Mouse (Mus musculus) hindbrain, embryonic 16.5 days (tissue): ENCODE measurements around the gene Celf3. TPM values are rescaled to one million over a fixed set of nuclear protein-coding genes. Genes with fewer than 3 reads are reported as not detected.

Experiments
- ATAC-seq: fragments of 200-750 bp; cut with Nextera tagmentation; 2 replicates; pipeline ENCODE4 v1.8.0; 2017; ENCODE audit warnings: moderate TSS enrichment, moderate library complexity
- H3K27ac ChIP-seq: fragments of 300-500 bp; sonication (generic); 2 replicates; pipeline ENCODE4 v1.5.1; 2014; ENCODE audit warnings: low read depth, mild to moderate bottlenecking, control low read depth, low read length, moderate library complexity
- H3K27me3 ChIP-seq: fragments of 300-500 bp; sonication (generic); replicated peaks from 2 replicates; pipeline ENCODE4 v1.6.1; 2014; ENCODE audit warnings: low read length; ENCODE audit not compliant: control insufficient read depth, insufficient read depth
- H3K36me3 ChIP-seq: fragments of 300-500 bp; sonication (generic); 2 replicates; pipeline ENCODE4 v1.6.1; 2014; ENCODE audit warnings: mild to moderate bottlenecking, low read length, moderate library complexity, mixed read lengths; ENCODE audit not compliant: control insufficient read depth, insufficient read depth
- H3K4me1 ChIP-seq: fragments of 300-500 bp; sonication (generic); 2 replicates; pipeline ENCODE4 v1.6.1; 2014; ENCODE audit warnings: low read depth, low read length; ENCODE audit not compliant: control insufficient read depth, insufficient read depth
- H3K4me2 ChIP-seq: fragments of 300-500 bp; sonication (generic); 2 replicates; pipeline ENCODE4 v1.6.1; 2014; ENCODE audit warnings: mild to moderate bottlenecking, low read length, control low read depth, moderate library complexity
- H3K4me3 ChIP-seq: fragments of 300-500 bp; sonication (generic); 2 replicates; pipeline ENCODE4 v1.5.1; 2014; ENCODE audit warnings: mild to moderate bottlenecking, low read length, control low read depth, moderate library complexity
- H3K9ac ChIP-seq: fragments of 300-500 bp; sonication (generic); 2 replicates; pipeline ENCODE4 v1.6.1; 2014; ENCODE audit warnings: low read depth, mild to moderate bottlenecking, control low read depth, low read length, moderate library complexity
- H3K9me3 ChIP-seq: fragments of 300-500 bp; sonication (generic); 2 replicates; pipeline ENCODE4 v1.6.1; 2014; ENCODE audit warnings: mild to moderate bottlenecking, low read length, moderate library complexity; ENCODE audit not compliant: control insufficient read depth
- WGBS: fragments of 180-500 bp; shearing (Covaris S2); extraction: QIAGEN DNeasy Blood & Tissue Kit; methylation state at CpG from one replicate; pipeline ENCODE4 v1.1.7; 2014; 5-methylcytosine and 5-hydroxymethylcytosine counted together
- polyA plus RNA-seq: library from polyadenylated mRNA; unstranded; fragments of >200 nt; fragmentation: Nextera tagmentation; extraction: Ambion mirVana; gene quantifications from 2 replicates; pipeline ENCODE4 v1.2.1, GENCODE M21; 2015

Gene Celf3
- polyA plus RNA-seq, 1 experiment from 2014 or later: 184 TPM

- H3K9me3 ChIP-seq: no peaks in the 10 kb centered on the region
- 43% methylated on average over 7 of the region's 7 CpGs for WGBS
- H3K4me1 ChIP-seq: peaks cover 54% of the 10 kb centered on the region
- no peak overlapping the region for H3K4me3 ChIP-seq
- H3K36me3 ChIP-seq: peaks cover 17% of the 10 kb centered on the region
- H3K4me2 ChIP-seq: no peak overlapping the region
- ATAC-seq: no peak
- H3K27ac ChIP-seq: no peak overlapping the region
- H3K27me3 ChIP-seq: no peaks in the 10 kb centered on the region
- no peak overlapping the region for H3K9ac ChIP-seq
These were observed 7.8 kb downstream of the Celf3 start for GRCm38 (mm10) chr3:94485922-94486321.

- no peak overlapping the region for H3K4me3 ChIP-seq
- no peak for ATAC-seq
- peak overlapping the region; percentile 26; the same call in 1 of the 2 replicates for H3K27ac ChIP-seq
- no peaks in the 10 kb centered on the region for H3K9me3 ChIP-seq
- H3K27me3 ChIP-seq: no peaks in the 10 kb centered on the region
- peaks cover 38% of the 10 kb centered on the region for H3K4me1 ChIP-seq
- peaks cover 18% of the 10 kb centered on the region for H3K36me3 ChIP-seq
- no peak overlapping the region for H3K4me2 ChIP-seq
- no peak overlapping the region for H3K9ac ChIP-seq
- 68% methylated on average over 6 of the region's 6 CpGs for WGBS
These were observed 9.5 kb downstream of the Celf3 start for GRCm38 (mm10) chr3:94487581-94487980.

- no peak overlapping the region for H3K4me2 ChIP-seq
- H3K27me3 ChIP-seq: no peaks in the 10 kb centered on the region
- WGBS: 88% methylated on average over 4 of the region's 4 CpGs
- no peak overlapping the region for H3K9ac ChIP-seq
- ATAC-seq: no peak
- H3K4me3 ChIP-seq: no peak overlapping the region
- H3K27ac ChIP-seq: no peak overlapping the region
- no peaks in the 10 kb centered on the region for H3K4me1 ChIP-seq
- 0 out of 2 replicates have a peak, but pooled peaks cover 4% of the 10 kb centered on the region for H3K36me3 ChIP-seq
- H3K9me3 ChIP-seq: no peaks in the 10 kb centered on the region
These were observed 19.1 kb downstream of the Celf3 start for GRCm38 (mm10) chr3:94497162-94497561.

GRCm38 (mm10) chr3:94502243-94502642, 24.1 kb downstream of the Celf3 start:
- Histone ChIP-seq H3K27ac (no peak overlapping the region), H3K4me1 (no peaks in the 10 kb centered on the region), H3K36me3 (peaks cover 8% of the 10 kb centered on the region; the same call in 1 of the 2 replicates), H3K4me2 (no peak overlapping the region), H3K4me3 (no peak overlapping the region), H3K9me3 (no peaks in the 10 kb centered on the region), H3K27me3 (no peaks in the 10 kb centered on the region), H3K9ac (no peak overlapping the region)
- peak; percentile 59 for ATAC-seq
- WGBS: 70% methylated on average over 3 of the region's 3 CpGs

GRCm38 (mm10) chr3:94506664-94507063, 28.6 kb downstream of the Celf3 start:
- WGBS: 93% methylated on average over 1 of the region's 1 CpGs

GRCm38 (mm10) chr3:94526731-94527130, 48.6 kb downstream of the Celf3 start:
- Histone ChIP-seq H3K9me3 (no peaks in the 10 kb centered on the region), H3K9ac (no peak overlapping the region), H3K36me3 (peaks cover 13% of the 10 kb centered on the region), H3K4me2 (no peak overlapping the region), H3K27me3 (no peaks in the 10 kb centered on the region), H3K4me3 (no peak overlapping the region), H3K4me1 (no peaks in the 10 kb centered on the region), H3K27ac (no peak overlapping the region)
- ATAC-seq: no peak
- 86% methylated on average over 2 of the region's 2 CpGs for WGBS

More at GRCm38 (mm10) chr3:94506664-94507063, 28.6 kb downstream of the Celf3 start:
- no peak overlapping the region for H3K27ac ChIP-seq
- no peaks in the 10 kb centered on the region for H3K4me1 ChIP-seq
- no peak for ATAC-seq
- H3K27me3 ChIP-seq: no peaks in the 10 kb centered on the region
- H3K4me3 ChIP-seq: no peak overlapping the region
- peaks cover 12% of the 10 kb centered on the region for H3K36me3 ChIP-seq
- H3K9ac ChIP-seq: no peak overlapping the region
- H3K9me3 ChIP-seq: no peaks in the 10 kb centered on the region
- H3K4me2 ChIP-seq: no peak overlapping the region

GRCm38 (mm10) chr3:94533968-94534367, 55.9 kb downstream of the Celf3 start:
- H3K27ac ChIP-seq: no peak overlapping the region
- no peaks in the 10 kb centered on the region for H3K27me3 ChIP-seq
- H3K36me3 ChIP-seq: peaks cover 5% of the 10 kb centered on the region; the same call in 1 of the 2 replicates
- no peaks in the 10 kb centered on the region for H3K4me1 ChIP-seq
- H3K9ac ChIP-seq: no peak overlapping the region
- H3K9me3 ChIP-seq: no peaks in the 10 kb centered on the region
- H3K4me3 ChIP-seq: no peak overlapping the region
- H3K4me2 ChIP-seq: no peak overlapping the region
- no peak for ATAC-seq

- H3K27me3 ChIP-seq: no peaks in the 10 kb centered on the region
- H3K36me3 ChIP-seq: no peaks in the 10 kb centered on the region
- no peak overlapping the region for H3K9ac ChIP-seq
- no peak for ATAC-seq
- H3K27ac ChIP-seq: no peak overlapping the region
- H3K4me1 ChIP-seq: no peaks in the 10 kb centered on the region
- no peaks in the 10 kb centered on the region for H3K9me3 ChIP-seq
- 90% methylated on average over 3 of the region's 3 CpGs for WGBS
- H3K4me3 ChIP-seq: no peak overlapping the region
- no peak overlapping the region for H3K4me2 ChIP-seq
These were observed 59.1 kb downstream of the Celf3 start for GRCm38 (mm10) chr3:94537187-94537586.
